Mouse (Mus musculus) G1E (cell line): Measurements from ENCODE around the gene Sptb. TPM values are rescaled to one million over a fixed set of nuclear protein-coding genes. Genes with fewer than 3 reads are reported as not detected.

ENCODE experiments used
- ATAC-seq: 2 replicates; pipeline ENCODE4 v1.8.0; 2016; ENCODE audit warnings: mild to moderate bottlenecking; ENCODE audit not compliant: insufficient number of reproducible peaks, poor library complexity, low FRiP score, severe bottlenecking; ENCODE audit errors: extremely low read depth
- DNase-seq: peaks from one replicate; pipeline ENCODE4 v3.0.0; 2012; ENCODE audit warnings: low spot score
- H3K27me3 ChIP-seq: 2 replicates; pipeline ENCODE4 v1.6.1; 2012; ENCODE audit warnings: mild to moderate bottlenecking, low read length, inconsistent platforms; ENCODE audit not compliant: insufficient read depth
- H3K36me3 ChIP-seq: replicated peaks from 2 replicates; pipeline ENCODE3; 2012; ENCODE audit warnings: mild to moderate bottlenecking, inconsistent platforms
- H3K4me1 ChIP-seq: 2 replicates; pipeline ENCODE4 v1.6.1; 2012; ENCODE audit warnings: low read depth, low read length, inconsistent platforms, mixed read lengths; ENCODE audit not compliant: insufficient read depth
- H3K4me3 ChIP-seq: 2 replicates; pipeline ENCODE4 v1.5.1; 2012; ENCODE audit warnings: low read depth, mild to moderate bottlenecking, inconsistent platforms, low read length, moderate library complexity, mixed read lengths
- H3K9me3 ChIP-seq: replicated peaks from 2 replicates; pipeline ENCODE4 v1.6.1; 2012; ENCODE audit warnings: inconsistent platforms
- CTCF ChIP-seq: IDR thresholded peaks from 2 replicates; pipeline ENCODE4 v1.5.1; 2012; ENCODE audit warnings: low read depth, low read length, inconsistent platforms, mixed read lengths
- GATA1 ChIP-seq: IDR thresholded peaks from 2 replicates; pipeline ENCODE4 v1.6.1; 2012; ENCODE audit warnings: borderline replicate concordance, low read length, inconsistent platforms, mixed read lengths
- GATA2 ChIP-seq: IDR thresholded peaks from 2 replicates; pipeline ENCODE4 v1.6.1; 2012; ENCODE audit warnings: low read depth, low read length, inconsistent platforms, borderline replicate concordance
- POLR2AphosphoS5 ChIP-seq: IDR thresholded peaks from 2 replicates; pipeline ENCODE4 v1.6.1; 2012; ENCODE audit warnings: low read depth, low read length, inconsistent platforms; ENCODE audit not compliant: insufficient replicate concordance
- TAL1 ChIP-seq: conservative IDR thresholded peaks from 2 replicates; pipeline ENCODE4 v1.6.1; 2012; ENCODE audit warnings: low read depth, low read length, inconsistent platforms, mixed read lengths
- polyA plus RNA-seq: library from polyadenylated mRNA; stranded (reverse); fragments of >175 nt; gene quantifications from 2 replicates; pipeline ENCODE4 v1.2.3, GENCODE M21; 2012
- total RNA-seq, 2 experiments: library from RNA; stranded (forward) in 1 of 2; stranded (reverse) in 1 of 2; fragments of 200-1000 nt in 1 of 2; fragments of >200 nt in 1 of 2; fragmentation: Nextera tagmentation in 1 of 2; gene quantifications; 2 replicates each; pipeline ENCODE4 v1.2.3; 2014 to 2017

Sptb gene
- total and polyA plus RNA-seq, 3 experiments, result 78.7 to 231 (median 169) TPM

DNA sequence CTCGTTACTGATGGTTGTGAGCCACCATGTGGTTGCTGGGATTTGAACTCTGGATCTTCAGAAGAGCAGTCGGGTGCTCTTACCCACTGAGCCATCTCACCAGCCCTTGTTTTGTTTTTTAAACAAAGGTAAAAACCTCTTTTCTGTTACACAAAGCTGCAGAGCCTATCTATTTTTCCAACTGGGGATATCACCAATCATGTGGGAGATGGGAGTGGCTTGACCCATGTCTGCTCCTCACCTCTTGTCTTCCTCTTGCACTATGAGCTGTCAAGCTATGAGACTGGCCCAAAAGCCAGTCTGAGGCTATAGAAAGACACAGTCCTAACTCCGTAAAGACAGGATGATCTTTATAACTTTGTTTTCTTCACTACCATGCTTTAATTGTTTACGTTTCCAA lies 8.0 kb upstream of the Sptb start:
- TF ChIP-seq GATA2, result no peak
- TF ChIP-seq POLR2AphosphoS5, result no peak
- no peak for TF ChIP-seq TAL1
- no peak for TF ChIP-seq CTCF
- TF ChIP-seq GATA1, result no peak
- H3K27me3 ChIP-seq, result no peaks in the 10 kb centered on the region
- no peak for DNase-seq
- no peaks in the 10 kb centered on the region for H3K9me3 ChIP-seq
- H3K36me3 ChIP-seq, result no peaks in the 10 kb centered on the region
- H3K4me3 ChIP-seq, result no peak overlapping the region
- no peak for ATAC-seq
- peaks cover 27% of the 10 kb centered on the region for H3K4me1 ChIP-seq

DNA sequence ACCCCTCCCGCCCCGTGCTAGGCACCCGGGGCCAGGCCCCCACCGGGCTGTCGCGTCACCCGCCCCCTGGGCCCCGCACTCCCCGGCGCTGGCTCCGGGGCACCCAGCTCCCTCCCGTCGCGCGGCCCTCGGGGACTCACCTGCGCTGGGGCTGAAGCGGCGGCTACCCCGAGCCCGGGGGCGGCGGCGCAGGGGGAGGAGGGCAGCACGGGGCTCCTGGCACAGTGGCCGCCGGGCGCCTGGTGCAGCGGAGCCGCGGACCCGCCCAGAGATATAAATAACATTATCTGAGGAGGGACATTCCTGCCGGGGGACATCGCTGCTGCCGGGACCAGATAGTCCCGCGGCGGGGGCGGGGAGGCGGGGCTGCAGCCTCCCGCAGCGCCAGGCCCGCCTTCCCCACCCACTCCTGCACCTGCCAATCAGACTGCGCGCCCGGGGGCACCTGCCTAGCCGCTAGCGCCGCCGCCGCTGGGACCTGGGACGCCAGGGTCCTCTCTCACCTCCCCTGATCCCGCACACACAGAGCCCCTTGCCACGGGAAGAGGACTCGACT lies 474 bp downstream of the Sptb start:
- TF ChIP-seq GATA2, result no peak
- no peak for TF ChIP-seq POLR2AphosphoS5
- TF ChIP-seq GATA1, result no peak
- TF ChIP-seq CTCF, result no peak
- TF ChIP-seq TAL1, result no peak; the same call in 1 of the 2 replicates
- ATAC-seq (peak; percentile 72), DNase-seq (peak; percentile 97)
- peaks cover 21% of the 10 kb centered on the region for H3K36me3 ChIP-seq
- peak overlapping the region; percentile 80 for H3K4me3 ChIP-seq
- no peaks in the 10 kb centered on the region for H3K27me3 ChIP-seq
- H3K4me1 ChIP-seq, result peaks cover 78% of the 10 kb centered on the region
- H3K9me3 ChIP-seq, result no peaks in the 10 kb centered on the region

DNA sequence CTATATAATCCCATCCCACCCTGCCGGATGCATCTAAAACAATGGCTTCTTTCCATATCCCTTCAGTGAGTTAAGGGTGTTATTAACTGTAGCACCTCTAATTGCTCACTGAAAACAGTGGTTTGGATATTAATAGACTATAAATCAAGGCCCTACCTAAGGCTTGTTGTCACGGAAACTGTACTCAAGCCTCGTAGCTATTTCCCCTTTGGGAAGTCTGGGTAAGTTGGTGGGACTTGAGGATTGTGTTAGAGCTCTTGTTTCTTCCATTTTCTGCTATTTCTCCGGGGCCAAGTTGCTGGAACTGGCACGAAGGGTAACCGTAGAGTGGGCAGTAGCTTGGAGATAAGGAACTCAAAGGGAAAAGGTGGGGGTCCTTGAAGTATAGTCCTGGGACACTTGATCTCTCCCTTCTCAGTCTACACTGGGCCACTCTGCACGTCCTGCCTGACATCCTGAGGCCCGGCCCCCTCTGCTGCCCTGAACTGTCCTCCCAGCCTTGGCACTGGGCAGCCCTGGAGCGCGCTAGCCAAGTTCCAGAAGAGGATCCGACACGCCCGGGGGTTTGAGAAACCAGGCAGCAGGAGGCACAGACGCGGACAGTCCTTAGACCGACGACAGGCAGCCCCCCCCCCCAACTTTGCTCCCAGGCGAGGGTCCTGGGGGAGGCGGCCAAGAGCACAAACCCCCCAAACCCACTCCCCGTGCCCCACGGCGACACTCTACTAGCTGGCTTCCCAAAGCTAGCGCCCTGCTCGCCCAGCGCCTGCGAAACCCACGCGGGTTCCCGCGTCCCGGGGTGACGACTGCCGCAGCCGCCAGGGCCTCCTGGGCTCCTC lies 1.2 kb downstream of the Sptb start:
- Histone ChIP-seq H3K9me3 (no peaks in the 10 kb centered on the region), H3K36me3 (peaks cover 28% of the 10 kb centered on the region), H3K4me1 (peaks cover 84% of the 10 kb centered on the region), H3K27me3 (no peaks in the 10 kb centered on the region), H3K4me3 (peak overlapping the region; percentile 80)
- DNase-seq (no peak), ATAC-seq (peak; percentile 32; the same call in 1 of the 2 replicates)
- TF ChIP-seq POLR2AphosphoS5, result no peak
- no peak for TF ChIP-seq CTCF
- TF ChIP-seq GATA1, result no peak

DNA sequence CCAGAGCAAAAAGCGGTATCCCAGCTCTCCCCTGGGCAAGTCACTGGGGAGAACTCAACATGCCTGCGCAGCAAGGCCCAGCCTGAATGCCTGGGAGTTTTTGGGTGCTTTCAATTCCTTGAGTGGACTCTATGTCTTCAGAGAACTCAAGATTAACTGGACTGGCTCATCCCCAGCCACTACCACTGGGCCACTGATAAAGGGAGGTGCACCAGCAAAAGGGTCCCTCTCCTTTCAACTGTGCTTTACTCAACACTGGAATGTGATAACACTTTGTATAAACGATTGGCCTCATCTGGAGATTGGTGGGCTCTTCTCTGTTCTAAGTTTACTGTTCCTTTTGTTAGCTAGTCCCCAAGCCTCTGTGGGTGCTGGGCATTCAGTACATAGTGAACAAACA lies 2.2 kb downstream of the Sptb start:
- TF ChIP-seq GATA1 (no peak), GATA2 (no peak), TAL1 (no peak), CTCF (no peak), POLR2AphosphoS5 (no peak)
- Histone ChIP-seq H3K27me3 (no peaks in the 10 kb centered on the region), H3K36me3 (peaks cover 33% of the 10 kb centered on the region), H3K9me3 (no peaks in the 10 kb centered on the region), H3K4me3 (peak overlapping the region; percentile 80), H3K4me1 (peaks cover 86% of the 10 kb centered on the region)
- ATAC-seq (no peak), DNase-seq (no peak)

DNA sequence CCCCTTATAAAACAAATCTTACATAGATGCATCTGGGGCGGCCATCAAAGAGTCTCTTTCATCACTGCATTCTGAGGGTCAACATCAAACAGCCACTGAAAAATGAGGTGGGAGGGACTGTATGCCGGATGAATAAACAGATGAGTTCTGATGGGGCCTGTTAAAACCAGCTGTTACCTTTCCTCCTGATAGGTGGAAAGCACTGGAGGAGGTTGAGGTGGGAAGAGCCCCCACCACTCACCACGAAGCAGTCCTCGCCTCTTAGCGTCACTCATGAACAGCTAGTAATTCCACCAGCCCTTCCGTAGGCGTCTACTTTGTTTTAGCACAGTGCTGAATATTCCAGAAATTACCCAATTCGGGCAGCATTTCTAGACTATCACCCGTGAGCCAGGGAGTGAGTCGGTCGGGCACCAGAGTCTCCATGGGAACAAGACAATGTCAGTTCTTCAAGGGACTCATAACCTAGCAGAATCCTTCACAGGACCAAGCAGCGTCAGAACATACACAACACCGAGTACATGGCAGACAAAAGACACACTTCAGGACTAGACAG lies 13.9 kb downstream of the Sptb start:
- Histone ChIP-seq H3K36me3 (peaks cover 54% of the 10 kb centered on the region), H3K27me3 (no peaks in the 10 kb centered on the region), H3K4me3 (no peak overlapping the region), H3K9me3 (no peaks in the 10 kb centered on the region), H3K4me1 (peaks cover 67% of the 10 kb centered on the region)
- DNase-seq (no peak), ATAC-seq (no peak)
- TF ChIP-seq TAL1 (no peak), GATA2 (no peak), CTCF (no peak), POLR2AphosphoS5 (no peak), GATA1 (no peak)

DNA sequence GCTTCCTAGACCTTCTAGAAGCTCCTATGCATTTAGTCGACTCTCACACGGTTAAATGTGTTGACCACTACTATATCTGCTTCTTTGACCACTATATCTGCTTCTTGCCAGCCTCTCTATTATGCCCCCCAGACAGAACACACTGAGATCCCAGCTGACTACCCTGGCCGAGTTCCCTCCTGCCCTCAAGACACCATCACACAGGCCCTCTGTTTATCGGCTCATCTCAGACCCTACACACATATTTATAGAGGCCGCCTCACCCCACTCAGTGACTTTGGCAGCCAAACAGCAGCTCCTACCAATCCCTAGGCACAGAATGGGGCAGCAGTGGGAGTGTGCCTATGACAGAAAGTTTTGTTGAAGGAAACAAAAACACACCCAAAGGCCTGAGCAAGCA lies 14.6 kb downstream of the Sptb start:
- ATAC-seq, result no peak
- no peak for TF ChIP-seq TAL1
- no peak for TF ChIP-seq POLR2AphosphoS5
- no peak for TF ChIP-seq CTCF
- no peak for TF ChIP-seq GATA2
- TF ChIP-seq GATA1, result no peak
- Histone ChIP-seq H3K9me3 (no peaks in the 10 kb centered on the region), H3K36me3 (peaks cover 54% of the 10 kb centered on the region), H3K4me3 (no peak overlapping the region; the same call in 1 of the 2 replicates), H3K4me1 (peaks cover 66% of the 10 kb centered on the region), H3K27me3 (no peaks in the 10 kb centered on the region)
- no peak for DNase-seq
